Mouse (Mus musculus) frontal cortex, adult 2 months (tissue): ENCODE data around the gene Dnajc25. TPM values are rescaled to one million over a fixed set of nuclear protein-coding genes. Genes with fewer than 3 reads are reported as not detected.

ENCODE experiments used
- DNase-seq, 2 experiments: peaks; one replicate each; pipeline ENCODE4 v3.0.0; 2022; ENCODE audit warnings: low spot score in 1 of 2; ENCODE audit errors: extremely low spot score in 1 of 2
- polyA plus RNA-seq: library from polyadenylated mRNA; depleted of rRNA; stranded (reverse); fragments of >200 nt; gene quantifications from 2 replicates; pipeline ENCODE4 v1.2.3, GENCODE M21; 2012

Gene Dnajc25
- polyA plus RNA-seq, 1 experiment: 4.2 TPM

DNA sequence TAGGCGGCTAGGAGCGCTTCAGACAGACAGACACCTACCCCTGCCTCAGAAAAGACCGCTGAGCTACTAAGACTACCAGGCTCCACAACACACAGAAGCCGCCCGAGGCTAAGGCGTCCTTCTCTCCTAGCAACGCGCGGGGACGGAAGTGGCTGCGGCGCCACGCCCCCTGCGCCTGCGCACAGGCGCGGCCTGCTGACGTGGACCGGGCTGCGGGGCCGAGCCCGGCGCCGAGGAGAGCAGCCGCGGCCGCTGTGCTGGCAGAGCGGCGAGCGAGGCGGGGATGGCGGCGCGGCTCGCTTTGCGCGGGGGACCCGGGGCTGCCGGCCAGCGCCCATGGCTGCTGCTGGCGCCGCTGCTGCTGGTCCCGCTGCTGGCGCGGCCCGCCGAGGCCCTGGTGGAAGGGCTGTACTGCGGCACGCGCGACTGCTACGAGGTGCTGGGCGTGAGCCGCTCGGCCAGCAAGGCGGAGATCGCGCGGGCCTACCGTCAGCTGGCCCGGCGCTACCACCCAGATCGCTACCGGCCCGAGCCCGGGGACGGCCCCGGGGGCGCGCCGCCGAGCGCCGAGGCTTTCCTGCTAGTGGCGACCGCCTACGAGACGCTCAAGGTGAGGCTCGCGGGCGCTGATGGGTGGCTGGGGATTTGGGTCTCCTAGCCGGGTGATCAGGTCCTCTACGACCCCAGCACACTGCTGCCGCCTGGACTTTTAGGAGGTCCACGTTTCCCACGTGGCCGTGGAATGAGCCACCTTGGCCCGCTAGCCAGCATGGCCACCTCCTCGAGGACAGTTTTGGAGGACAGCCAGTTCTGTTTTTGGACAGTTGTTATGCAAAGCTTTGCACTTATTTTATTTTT is 8.3 kb downstream of the Dnajc25 start, which contains the start of gene Gm20503:
Gm20503 (plus strand) TSS at position 263 of the 858 bp plus-strand sequence.
- DNase-seq: peak; percentile 79 to 91

DNA sequence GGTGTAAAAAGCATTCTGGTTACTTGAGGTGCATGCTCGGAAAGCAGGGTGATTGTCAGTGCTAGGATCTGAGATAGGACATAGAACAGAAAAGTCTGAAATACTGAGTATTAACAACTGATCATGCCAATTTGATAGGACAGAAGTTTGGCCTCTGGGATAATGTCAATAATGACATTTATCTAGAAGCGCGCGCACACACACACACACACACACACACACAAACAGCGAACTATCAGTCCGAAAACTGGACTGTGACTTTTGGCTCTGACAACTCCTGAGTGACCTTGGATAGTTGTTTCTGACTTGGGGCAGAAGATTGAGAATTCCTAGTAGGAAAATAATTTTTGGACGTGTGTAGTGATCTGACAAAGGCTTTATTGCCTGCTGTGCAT is 8.9 kb downstream of the Dnajc25 start:
- no peak for DNase-seq

DNA sequence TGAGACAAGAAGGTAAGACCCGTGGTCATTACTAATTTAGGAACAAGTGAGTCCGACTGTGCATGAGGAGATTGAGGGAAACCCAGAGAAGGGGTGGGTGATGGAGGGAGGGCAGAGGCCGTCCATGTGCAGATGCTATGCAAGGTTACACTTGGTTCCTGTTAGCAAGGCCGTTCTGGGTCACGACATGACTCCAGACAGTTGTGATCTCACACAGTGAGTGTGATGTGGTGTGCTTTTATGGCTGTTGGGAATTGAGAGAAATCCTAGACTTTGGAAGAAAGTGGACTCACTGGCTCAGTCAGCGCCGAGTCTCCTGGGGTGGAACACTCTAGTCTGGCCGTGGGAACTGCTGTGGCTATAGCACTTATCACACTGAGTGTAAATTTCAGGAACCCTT is 11.3 kb downstream of the Dnajc25 start:
- no peak for DNase-seq

DNA sequence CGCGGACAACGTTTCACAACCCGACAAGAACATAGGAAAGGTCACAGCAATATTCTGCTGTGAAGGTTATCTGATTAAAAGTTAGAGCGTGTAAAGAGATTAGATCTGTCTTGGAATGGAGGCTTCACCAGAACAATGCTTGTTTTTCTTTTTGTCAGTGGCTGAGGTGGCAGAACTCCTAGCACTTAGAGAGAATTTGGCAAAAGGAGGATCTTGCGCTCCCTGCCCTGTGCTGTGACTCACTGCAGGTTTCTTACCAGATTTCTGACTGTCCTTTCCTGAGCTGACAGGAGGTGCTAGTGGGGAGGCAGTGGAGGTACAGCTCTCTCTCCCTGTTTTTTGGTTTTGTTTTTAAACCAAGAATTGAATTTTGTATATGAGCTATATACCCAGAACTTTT is 12.2 kb downstream of the Dnajc25 start:
- no peak for DNase-seq

DNA sequence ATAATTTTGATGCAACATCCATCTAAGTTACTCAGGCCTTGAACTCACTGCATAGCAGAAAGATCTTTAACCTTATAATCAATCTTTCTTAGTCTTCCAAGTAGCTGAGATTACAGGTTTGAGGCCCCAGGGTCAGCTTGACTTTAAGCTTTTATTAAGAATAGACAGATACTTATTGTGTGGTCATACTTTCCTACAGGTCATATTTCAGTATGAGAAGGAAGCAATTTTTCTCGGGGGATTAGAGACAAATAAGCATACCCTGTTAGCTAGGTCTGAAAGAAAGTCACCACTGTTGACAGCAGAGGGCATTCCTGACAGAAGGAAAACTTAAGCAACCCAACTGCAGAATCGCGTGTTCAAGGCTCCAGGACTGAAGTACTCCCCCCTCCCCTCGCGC is 13.1 kb downstream of the Dnajc25 start:
- no peak for DNase-seq

DNA sequence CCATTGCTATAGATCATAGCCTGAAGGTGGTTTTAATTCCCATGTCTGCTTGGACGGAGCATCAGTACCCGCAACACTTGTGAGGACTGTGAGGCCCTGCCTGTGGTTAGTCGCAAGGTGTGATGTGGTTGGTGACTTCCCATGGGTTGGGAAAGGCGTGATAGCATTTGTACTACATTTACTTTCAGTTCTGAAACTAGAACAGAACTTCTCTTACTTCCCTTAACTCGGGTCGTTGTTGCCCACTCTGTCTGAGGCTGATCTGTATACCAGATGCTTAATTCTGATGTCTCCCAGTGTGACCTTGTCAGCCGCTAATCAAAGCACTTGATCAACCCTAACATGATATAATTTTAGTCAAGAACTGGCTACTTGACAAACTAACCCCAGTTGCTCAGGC is 14.3 kb downstream of the Dnajc25 start:
- DNase-seq: no peak

DNA sequence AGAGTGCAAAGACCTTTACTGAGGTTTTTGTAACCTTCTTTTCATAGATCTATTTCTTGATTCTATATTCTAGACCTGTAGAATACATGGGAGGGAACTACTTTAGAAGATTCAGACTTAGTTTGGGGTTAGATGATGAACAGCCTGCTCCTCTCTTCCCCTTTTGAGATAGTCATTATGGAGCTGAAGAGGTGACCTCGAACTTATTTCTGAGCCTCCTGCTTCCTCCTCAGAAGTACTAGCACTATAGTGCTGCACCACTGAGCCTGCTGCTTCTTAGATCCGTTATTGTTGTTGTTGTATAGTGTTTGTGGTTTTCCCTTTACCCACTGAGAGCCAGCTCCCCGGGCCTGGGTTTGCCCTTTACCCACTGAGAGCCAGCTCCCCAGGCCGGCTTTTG is 14.8 kb downstream of the Dnajc25 start:
- no peak for DNase-seq

DNA sequence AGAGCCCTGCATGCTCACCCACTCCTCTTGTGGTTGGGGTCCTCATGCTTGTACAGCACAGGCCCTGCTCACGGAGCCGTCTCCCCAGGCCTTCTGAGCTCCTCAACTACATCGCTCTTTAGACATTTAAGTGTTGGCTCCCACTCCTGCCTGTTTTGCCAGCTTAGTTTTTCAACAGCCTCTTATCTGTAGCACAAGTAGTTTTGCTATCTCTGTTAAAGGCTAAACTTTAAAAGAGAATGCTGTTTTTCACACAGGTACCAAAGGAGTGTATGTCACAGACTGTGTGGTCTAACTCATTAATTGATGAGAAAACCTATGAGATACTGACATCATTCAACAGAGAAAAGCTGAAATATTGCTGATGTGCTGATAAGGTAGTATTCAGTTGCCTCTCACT is 16.6 kb downstream of the Dnajc25 start:
- DNase-seq: no peak

DNA sequence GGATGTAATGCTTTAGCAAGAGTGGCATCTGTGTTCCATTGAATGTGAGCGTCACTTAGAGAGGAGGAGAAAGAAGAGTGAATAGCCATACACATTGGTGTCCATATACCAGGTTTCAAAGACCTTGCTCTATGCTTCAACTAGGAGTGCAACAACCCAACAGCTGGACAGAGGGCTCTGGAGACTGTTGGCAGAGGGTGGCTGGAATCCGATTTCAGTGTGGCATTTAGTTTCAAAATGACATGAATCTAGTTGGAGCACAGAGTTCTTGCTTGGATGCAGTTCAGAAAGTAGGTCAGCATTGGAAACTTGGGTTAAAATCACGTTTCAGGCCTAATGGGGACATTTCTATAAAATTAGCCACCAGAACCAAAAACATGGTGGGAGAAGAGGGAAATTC is 20.3 kb downstream of the Dnajc25 start:
- no peak for DNase-seq

DNA sequence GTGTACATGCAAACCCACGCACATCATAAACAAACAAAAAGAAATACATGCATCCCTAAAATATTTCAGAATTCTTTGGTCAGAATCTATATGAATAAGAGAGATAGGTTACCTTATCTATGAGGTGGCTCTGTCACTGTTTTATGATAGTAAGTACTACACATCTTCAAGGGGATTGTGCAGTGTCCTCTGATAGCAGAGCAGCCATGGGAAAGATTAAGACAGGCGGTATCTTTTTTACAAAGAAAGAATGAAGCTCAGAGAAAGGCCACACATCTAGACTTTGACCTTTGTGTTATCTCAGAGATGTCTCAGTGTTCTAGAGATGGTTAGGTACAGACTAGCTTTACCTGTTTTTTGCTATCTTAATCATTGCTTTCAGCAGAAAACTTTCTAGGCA is 22.1 kb downstream of the Dnajc25 start:
- no peak for DNase-seq

DNA sequence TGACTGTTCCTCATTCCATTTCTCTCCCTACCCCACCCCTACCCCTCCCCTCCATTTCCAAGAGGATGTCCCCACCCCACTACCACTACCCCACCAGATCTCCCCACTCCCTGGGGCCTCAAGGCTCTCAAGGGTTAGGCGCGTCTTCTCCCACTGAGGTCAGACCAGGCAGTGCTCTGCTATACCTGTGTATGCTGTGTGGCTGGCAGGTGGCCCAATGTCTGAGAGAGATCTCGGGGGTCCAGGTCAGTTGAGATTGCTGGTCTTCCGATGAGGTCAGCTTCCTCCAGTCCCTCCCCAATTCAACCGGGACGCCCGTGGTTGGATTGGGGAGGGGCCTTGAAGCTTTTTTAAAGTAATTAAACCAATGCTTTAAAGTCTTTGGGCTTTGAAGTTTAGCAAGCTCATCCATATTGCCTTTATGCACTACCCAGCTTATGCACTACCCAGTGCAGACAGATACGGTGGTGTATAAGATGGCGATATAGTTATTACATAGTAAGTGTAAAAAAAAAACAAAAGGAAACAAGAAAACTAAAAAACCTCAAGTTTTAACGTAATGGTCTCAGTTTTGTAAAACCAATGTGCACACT is 39.6 kb downstream of the Dnajc25 start:
- DNase-seq: no peak

DNA sequence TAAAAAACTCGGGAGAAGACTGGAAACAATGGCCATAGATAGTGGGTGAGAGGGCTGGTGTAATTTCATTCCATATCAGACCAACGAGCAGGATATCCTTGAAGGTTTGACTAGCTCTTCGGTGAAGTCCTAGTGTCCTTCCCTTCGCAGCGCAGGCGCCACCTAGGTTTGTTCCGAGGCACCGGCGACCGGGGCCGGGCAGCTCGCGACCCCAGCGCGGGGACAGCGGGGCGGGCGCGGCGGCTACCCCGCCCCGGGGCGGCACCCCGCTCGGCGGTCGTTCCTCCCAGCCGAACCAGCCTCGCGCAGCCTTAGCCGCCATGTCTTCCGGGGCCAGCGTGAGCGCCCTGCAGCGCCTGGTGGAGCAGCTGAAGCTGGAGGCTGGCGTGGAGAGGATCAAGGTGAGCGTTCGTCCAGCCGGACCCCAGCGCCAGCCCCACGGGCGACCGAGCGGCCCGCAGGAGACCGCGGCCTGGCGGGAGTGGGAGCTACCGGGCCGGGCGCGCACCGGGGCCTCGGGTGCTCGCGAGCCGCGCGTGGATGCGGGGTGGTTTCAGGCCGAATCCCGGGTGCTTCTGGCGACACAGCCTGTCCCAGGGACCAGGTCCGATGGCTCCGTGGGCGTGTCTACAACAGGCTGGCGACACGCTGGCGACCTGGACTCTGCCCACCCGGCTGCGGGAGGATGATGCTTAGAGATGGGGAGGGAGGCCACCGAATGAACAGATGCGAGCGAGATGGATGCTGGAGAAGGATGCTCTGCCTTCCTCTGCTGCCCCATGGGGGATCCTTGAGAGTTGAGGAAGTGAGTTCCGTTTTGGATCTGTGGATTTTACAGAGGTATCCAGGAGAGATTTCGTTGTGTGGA is 40.3 kb downstream of the Dnajc25 start, which contains the start of gene Gng10:
Gng10 (plus strand) TSS at position 171 of the 868 bp plus-strand sequence.
- peak; percentile 20 to 65 for DNase-seq

DNA sequence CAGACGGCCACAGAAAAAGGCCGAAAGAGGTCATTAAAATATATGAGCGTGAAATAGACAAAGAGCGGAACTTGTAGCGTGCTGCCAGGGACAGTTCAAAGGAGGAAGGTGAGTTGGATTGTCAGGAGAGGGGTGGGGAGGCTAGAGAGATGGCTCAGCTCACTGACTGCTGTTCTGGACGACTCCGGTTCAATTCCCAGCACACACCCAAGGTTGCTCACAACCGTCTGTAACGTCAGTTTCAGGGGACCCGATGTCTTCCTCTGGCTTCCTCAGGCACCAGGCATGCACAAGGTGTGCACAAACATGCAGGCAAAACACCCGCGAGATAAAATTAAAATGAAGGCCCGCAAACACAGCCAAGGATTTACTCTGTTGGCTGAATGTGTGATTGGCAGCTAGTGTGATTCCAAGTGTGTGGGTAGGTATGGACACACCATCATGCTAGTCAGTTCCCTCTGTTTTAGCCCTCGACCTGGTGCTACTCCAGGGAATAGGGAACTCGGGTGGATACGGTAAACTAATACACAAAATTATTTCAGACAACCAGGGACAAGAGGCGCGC is 41.0 kb downstream of the Dnajc25 start:
- DNase-seq: peak in 1 of 2 experiments; percentile 14

DNA sequence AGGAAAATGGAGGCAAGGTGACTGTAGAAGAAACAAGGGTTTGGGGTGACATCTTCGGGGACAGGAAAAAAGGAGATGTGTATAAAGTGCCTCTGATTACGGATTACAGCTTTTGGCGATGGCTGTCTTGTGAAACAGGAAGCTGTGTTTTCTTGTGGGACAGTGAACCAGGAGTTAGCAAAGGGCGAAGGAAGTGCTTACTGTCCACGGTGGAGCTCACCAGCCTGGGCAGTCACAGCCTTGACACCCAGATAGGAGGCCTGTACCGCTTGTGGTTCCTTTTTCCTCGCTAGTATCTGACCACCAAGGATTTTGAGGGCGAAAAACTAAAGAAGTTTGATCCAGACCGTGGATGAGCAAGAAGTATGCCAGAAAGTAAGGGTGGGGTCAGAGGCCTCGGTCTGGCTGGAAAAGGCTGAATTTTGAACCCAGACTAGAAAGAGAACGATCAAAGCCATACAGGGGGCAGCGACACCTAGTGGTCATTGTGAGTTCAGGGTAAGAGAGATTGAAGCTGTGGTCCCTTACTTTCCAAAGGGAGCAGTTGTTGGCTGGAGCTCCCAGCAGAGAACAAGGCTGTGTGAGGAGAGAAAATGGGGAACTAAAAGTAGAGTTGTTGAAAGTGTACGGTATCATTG is 41.7 kb downstream of the Dnajc25 start:
- DNase-seq: peak; percentile 41 to 83

DNA sequence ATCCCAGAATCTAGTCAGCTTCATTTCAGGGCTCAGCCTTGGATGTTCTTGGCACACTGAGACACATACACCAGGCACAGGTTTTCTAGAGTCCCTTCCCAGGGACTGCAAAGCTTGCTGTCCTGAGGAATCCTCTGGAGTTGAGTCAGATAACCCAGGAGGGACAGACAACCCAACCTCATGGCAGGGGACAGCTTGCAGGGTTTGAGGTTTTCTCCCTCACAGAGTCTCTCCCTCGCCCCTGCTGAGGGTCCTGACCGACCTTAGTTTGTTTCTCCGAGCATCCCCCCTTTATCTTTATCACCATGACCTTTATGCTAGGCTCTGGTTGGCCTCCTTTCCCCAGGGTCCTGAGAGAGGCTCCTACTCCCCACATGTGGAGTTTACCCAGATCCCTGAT is 42.7 kb downstream of the Dnajc25 start:
- no peak for DNase-seq

DNA sequence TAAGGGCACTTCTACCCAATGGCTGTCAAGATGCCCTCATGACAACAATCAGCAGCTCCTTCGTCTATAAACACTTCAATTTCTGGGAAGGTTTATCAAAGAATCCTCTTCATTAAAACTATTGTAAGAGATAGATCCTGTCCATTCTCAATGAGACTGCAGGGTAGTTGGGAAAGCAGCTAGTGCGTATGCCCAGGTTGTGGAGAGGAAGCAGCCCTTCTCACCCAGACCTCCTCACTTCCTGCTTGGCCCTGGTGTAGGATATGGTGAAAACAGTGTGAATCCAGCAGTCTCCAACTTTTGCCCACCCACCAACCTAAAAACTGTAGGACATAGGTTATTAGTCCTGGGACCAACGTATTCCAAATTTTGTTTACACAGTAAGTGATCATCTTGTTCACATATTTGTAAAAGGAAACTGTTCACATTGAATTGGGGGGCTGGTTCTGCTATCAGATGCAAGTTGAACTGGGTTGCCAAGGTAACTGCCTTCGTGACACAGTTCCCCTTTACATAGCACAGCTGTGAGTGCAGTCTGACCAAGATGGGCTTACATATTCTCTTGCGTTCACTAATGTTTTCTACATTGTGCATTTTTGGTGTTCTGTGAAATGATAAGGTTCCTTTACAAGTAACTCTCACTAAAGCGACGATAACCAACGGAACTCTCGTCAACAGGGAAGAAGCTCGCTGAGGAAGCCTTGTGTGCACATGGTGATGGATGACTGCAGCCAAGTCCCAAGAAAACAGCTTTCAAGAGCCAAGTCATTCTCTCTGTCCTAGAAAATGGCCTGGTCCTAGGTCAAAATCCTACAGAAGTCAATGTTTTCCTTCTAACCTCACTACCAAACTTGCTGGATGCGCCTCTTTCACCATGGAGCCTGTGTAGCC is 45.8 kb downstream of the Dnajc25 start:
- no peak for DNase-seq

DNA sequence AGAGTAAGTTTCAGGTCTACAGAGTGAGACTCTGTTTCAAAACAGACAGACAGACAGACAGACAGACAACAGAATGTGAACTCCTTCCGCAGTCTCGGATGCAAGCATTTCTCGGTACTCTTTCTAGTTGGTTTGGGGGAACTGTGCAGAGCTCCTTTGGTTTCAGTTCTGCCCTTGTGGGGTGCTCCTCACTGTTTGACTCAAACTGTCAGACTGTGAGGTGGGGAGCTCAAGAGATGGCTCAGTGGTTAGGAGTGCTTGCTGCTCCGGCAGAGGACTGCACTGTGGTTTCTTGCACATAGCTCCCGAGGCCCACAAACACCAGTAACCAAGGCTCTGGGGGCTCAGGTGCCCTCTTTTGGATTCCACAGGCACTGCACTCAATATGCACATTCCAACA is 48.2 kb downstream of the Dnajc25 start:
- peak in 1 of 2 experiments; percentile 9 for DNase-seq

DNA sequence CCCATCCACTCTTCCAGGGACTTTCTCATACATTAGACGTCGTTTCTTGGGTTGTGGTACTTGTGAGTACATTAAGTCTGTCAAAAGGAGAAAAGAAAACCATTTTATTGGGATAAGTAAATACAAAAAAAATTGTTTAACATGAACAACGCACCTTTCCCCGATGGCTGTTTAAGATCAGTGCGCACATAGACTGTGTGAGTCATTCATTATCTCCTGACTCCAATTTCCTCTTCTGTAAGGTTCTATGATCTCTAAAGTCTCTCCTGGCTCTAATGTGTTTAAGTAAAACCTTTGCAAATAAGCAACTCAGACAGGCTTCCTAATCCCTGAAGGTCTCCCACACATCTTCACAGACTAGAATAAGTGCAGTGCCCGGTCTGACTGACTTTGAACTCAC is 49.0 kb downstream of the Dnajc25 start:
- DNase-seq: no peak

DNA sequence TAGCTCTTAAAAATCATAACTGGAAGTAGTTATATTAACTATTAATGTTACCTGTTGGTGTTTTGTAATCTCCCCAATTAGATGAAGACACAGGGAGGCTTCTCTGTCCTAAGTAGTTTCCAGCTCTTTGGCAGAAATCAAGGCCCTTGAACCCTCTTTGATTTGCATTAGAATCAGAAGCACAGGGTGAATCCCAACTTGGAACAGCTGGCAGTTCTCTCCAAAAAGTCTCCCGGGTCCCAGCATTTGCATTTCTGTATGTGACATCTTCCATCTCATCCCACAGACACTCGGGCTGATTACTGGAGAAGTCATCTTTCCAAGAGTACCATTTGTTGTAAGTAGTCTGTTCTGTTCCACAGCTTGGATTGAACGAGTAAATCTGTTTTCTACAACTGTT is 52.4 kb downstream of the Dnajc25 start:
- no peak for DNase-seq
